Mouse (Mus musculus): ENCODE measurements at regions not wholly inside any gene's neighbourhood (a gene's known extent, or its start where the extent isn't known, plus 50 kb on each side); places are given as distances from the start of the nearest gene placed in this dataset.

- no peak overlapping the region for H3K9ac ChIP-seq
- H3K4me3 ChIP-seq: no peak overlapping the region
- no peaks in the 10 kb centered on the region for H3K4me1 ChIP-seq (replicated peaks)
- H3K4me2 ChIP-seq: no peak overlapping the region
- 68% methylated on average over 6 of the region's 6 CpGs for WGBS
- H3K9me3 ChIP-seq (replicated peaks): no peaks in the 10 kb centered on the region
- no peak for ATAC-seq (replicated peaks; ENCODE audit: insufficient number of reproducible peaks, insufficient read depth, low FRiP score, low read depth)
- H3K27me3 ChIP-seq: no peaks in the 10 kb centered on the region
- H3K36me3 ChIP-seq: no peaks in the 10 kb centered on the region
- no peak overlapping the region for H3K27ac ChIP-seq
Measured at GRCm38 (mm10) chr9:112841473-112841872, 605.7 kb upstream of the Arpp21 start.

- no peak overlapping the region for H3K4me3 ChIP-seq
- no peaks in the 10 kb centered on the region for H3K27me3 ChIP-seq
- H3K9ac ChIP-seq: no peak overlapping the region
- 68% methylated on average over 7 of the region's 7 CpGs for WGBS
- no peak overlapping the region for H3K4me2 ChIP-seq
- H3K36me3 ChIP-seq: no peaks in the 10 kb centered on the region
- no peak overlapping the region for H3K27ac ChIP-seq
- no peaks in the 10 kb centered on the region for H3K9me3 ChIP-seq (replicated peaks)
- ATAC-seq (replicated peaks; ENCODE audit: insufficient number of reproducible peaks, insufficient read depth, low FRiP score, low read depth): no peak
- no peaks in the 10 kb centered on the region for H3K4me1 ChIP-seq (replicated peaks)
Measured at GRCm38 (mm10) chr9:112839071-112839793, 603.5 kb upstream of the Arpp21 start.

DNA sequence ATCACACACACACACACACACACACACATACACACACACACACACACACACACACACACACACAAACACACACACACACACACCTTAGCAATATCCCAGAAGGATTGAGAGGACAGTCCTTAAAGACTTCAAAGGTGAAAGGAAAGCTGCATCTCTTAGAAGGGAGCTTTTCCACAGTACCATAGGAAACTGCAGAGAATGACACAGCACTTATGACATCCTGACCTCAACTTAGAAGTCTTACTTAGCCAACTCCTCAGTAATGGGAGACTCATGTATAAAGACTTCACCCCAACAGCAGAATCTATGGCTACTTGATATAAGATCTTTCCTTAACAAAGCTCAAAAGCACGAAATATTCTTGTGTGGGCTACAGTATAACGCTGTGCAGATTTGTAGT, 601.8 kb upstream of the Arpp21 start:
- no peaks in the 10 kb centered on the region for H3K27me3 ChIP-seq
- H3K9me3 ChIP-seq (replicated peaks): no peaks in the 10 kb centered on the region
- H3K4me3 ChIP-seq: no peak overlapping the region
- no peak overlapping the region for H3K4me2 ChIP-seq
- no peak for ATAC-seq (replicated peaks; ENCODE audit: insufficient number of reproducible peaks, insufficient read depth, low FRiP score, low read depth)
- 92% methylated on average over 2 of the region's 2 CpGs for WGBS
- no peaks in the 10 kb centered on the region for H3K4me1 ChIP-seq (replicated peaks)
- no peak overlapping the region for H3K27ac ChIP-seq
- H3K36me3 ChIP-seq: no peaks in the 10 kb centered on the region
- H3K9ac ChIP-seq: no peak overlapping the region

GRCm38 (mm10) chr9:112834441-112835245, 598.9 kb upstream of the Arpp21 start:
- WGBS: 86% methylated on average over 5 of the region's 5 CpGs

DNA sequence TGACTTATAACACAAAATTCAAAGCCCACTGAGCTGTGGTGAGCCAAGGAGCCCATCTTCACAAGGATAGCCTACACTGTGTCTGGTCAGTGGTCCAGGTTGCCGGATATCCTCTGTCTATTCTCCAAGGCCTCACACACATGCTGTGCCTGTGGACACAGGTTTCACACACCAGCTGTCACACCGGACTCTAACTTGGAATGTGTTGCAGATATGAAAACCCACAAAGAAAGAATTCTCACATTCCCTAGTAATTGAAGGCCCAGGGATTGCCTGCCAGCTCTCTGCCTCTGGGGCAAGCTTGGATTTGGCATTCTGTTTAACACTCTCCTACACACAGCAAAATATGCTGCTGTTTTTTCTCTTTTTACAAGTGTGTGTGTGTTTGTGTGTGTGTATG, 595.4 kb upstream of the Arpp21 start:
- no peaks in the 10 kb centered on the region for H3K36me3 ChIP-seq
- no peak overlapping the region for H3K9ac ChIP-seq
- H3K4me1 ChIP-seq (replicated peaks): no peaks in the 10 kb centered on the region
- no peak overlapping the region for H3K27ac ChIP-seq
- H3K4me2 ChIP-seq: no peak overlapping the region
- H3K9me3 ChIP-seq (replicated peaks): no peaks in the 10 kb centered on the region
- no peak for ATAC-seq (replicated peaks; ENCODE audit: insufficient number of reproducible peaks, insufficient read depth, low FRiP score, low read depth)
- H3K4me3 ChIP-seq: no peak overlapping the region
- no peaks in the 10 kb centered on the region for H3K27me3 ChIP-seq
- WGBS: 57% methylated on average over 2 of the region's 2 CpGs

More at GRCm38 (mm10) chr9:112834441-112835245, 598.9 kb upstream of the Arpp21 start:
- no peak overlapping the region for H3K4me2 ChIP-seq
- H3K36me3 ChIP-seq: no peaks in the 10 kb centered on the region
- H3K4me1 ChIP-seq (replicated peaks): no peaks in the 10 kb centered on the region
- no peak overlapping the region for H3K9ac ChIP-seq
- H3K27ac ChIP-seq: no peak overlapping the region
- no peaks in the 10 kb centered on the region for H3K27me3 ChIP-seq
- H3K9me3 ChIP-seq (replicated peaks): no peaks in the 10 kb centered on the region
- no peak overlapping the region for H3K4me3 ChIP-seq
- no peak for ATAC-seq (replicated peaks; ENCODE audit: insufficient number of reproducible peaks, insufficient read depth, low FRiP score, low read depth)

- WGBS: 53% methylated on average over 4 of the region's 4 CpGs
- ATAC-seq (replicated peaks; ENCODE audit: insufficient number of reproducible peaks, insufficient read depth, low FRiP score, low read depth): no peak
- no peaks in the 10 kb centered on the region for H3K4me1 ChIP-seq (replicated peaks)
Measured at GRCm38 (mm10) chr9:112828602-112829001, 592.9 kb upstream of the Arpp21 start.

DNA sequence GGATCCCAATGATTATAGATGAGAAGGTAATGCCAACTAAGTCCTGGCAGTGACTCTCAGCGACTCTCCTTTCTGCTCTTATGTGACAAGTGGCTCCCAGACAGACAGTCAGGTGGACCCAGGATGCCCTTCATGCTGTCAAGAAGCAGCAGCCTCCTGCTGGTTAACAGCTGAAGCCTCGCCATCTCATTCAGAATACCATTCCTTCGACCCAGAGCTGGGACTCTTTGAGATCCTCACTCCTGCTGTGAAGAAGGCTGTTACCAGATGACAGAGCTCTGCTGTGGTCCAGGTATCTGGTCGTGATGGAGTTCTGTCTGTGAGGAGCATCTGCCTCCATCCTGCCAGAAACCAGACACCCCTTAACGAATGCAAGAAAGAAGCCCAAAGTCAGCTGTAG, 590.9 kb upstream of the Arpp21 start:
- 28% methylated on average over 5 of the region's 5 CpGs for WGBS
- H3K4me3 ChIP-seq: no peak overlapping the region

More at GRCm38 (mm10) chr9:112828602-112829001, 592.9 kb upstream of the Arpp21 start:
- H3K36me3 ChIP-seq: no peaks in the 10 kb centered on the region
- no peak overlapping the region for H3K9ac ChIP-seq
- no peak overlapping the region for H3K4me2 ChIP-seq
- no peaks in the 10 kb centered on the region for H3K9me3 ChIP-seq (replicated peaks)
- H3K27ac ChIP-seq: no peak overlapping the region
- no peak overlapping the region for H3K4me3 ChIP-seq
- no peaks in the 10 kb centered on the region for H3K27me3 ChIP-seq

DNA sequence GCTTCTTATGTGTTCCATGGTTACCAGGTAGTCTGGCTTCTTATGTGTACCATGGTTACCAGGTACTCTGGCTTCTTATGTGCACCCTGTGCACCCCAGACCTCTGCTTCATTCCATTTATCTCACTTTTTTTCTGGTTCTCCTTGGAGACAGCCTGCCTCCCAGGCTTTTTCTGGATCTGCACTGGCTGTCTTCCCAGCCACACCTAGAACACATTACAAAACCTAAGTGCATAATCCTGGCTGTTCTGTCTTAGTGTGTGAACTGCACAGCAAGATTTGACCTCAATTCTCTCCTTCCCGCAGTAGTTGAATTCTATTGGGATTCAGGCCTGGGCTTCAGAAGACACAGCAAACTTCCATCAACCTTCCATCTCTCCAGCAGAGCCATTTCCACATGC, 586.2 kb upstream of the Arpp21 start:
- Histone ChIP-seq H3K27ac (no peak overlapping the region), H3K9ac (no peak overlapping the region), H3K9me3 (replicated peaks) (no peaks in the 10 kb centered on the region), H3K36me3 (no peaks in the 10 kb centered on the region), H3K27me3 (no peaks in the 10 kb centered on the region), H3K4me1 (replicated peaks) (no peaks in the 10 kb centered on the region), H3K4me3 (no peak overlapping the region), H3K4me2 (no peak overlapping the region)
- no peak for ATAC-seq (replicated peaks; ENCODE audit: insufficient number of reproducible peaks, insufficient read depth, low FRiP score, low read depth)
- 76% methylated on average over 1 of the region's 1 CpGs for WGBS

More for the DNA sequence above, 590.9 kb upstream of the Arpp21 start:
- Histone ChIP-seq H3K4me2 (no peak overlapping the region), H3K4me1 (replicated peaks) (no peaks in the 10 kb centered on the region), H3K9ac (no peak overlapping the region), H3K27me3 (no peaks in the 10 kb centered on the region), H3K27ac (no peak overlapping the region), H3K36me3 (no peaks in the 10 kb centered on the region), H3K9me3 (replicated peaks) (no peaks in the 10 kb centered on the region)
- no peak for ATAC-seq (replicated peaks; ENCODE audit: insufficient number of reproducible peaks, insufficient read depth, low FRiP score, low read depth)

GRCm38 (mm10) chr9:112811946-112812345, 576.2 kb upstream of the Arpp21 start:
- ATAC-seq (replicated peaks; ENCODE audit: insufficient number of reproducible peaks, insufficient read depth, low FRiP score, low read depth): no peak

GRCm38 (mm10) chr9:112799583-112800220, 564.0 kb upstream of the Arpp21 start:
- Histone ChIP-seq H3K27ac (no peak overlapping the region), H3K9me3 (replicated peaks) (no peaks in the 10 kb centered on the region), H3K9ac (no peak overlapping the region), H3K4me1 (replicated peaks) (no peaks in the 10 kb centered on the region), H3K36me3 (no peaks in the 10 kb centered on the region), H3K4me3 (no peak overlapping the region), H3K27me3 (no peaks in the 10 kb centered on the region), H3K4me2 (no peak overlapping the region)
- ATAC-seq (replicated peaks; ENCODE audit: insufficient number of reproducible peaks, insufficient read depth, low FRiP score, low read depth): no peak
- WGBS: 71% methylated on average over 2 of the region's 2 CpGs

More at GRCm38 (mm10) chr9:112811946-112812345, 576.2 kb upstream of the Arpp21 start:
- no peak overlapping the region for H3K4me2 ChIP-seq
- no peaks in the 10 kb centered on the region for H3K9me3 ChIP-seq (replicated peaks)
- no peak overlapping the region for H3K4me3 ChIP-seq
- no peak overlapping the region for H3K9ac ChIP-seq
- no peaks in the 10 kb centered on the region for H3K4me1 ChIP-seq (replicated peaks)
- no peak overlapping the region for H3K27ac ChIP-seq
- no peaks in the 10 kb centered on the region for H3K36me3 ChIP-seq
- 38% methylated on average over 1 of the region's 1 CpGs for WGBS
- H3K27me3 ChIP-seq: no peaks in the 10 kb centered on the region

- Histone ChIP-seq H3K9me3 (replicated peaks) (no peaks in the 10 kb centered on the region), H3K27ac (no peak overlapping the region), H3K27me3 (no peaks in the 10 kb centered on the region), H3K4me2 (no peak overlapping the region), H3K36me3 (no peaks in the 10 kb centered on the region), H3K4me1 (replicated peaks) (no peaks in the 10 kb centered on the region), H3K9ac (no peak overlapping the region), H3K4me3 (no peak overlapping the region)
- no peak for ATAC-seq (replicated peaks; ENCODE audit: insufficient number of reproducible peaks, insufficient read depth, low FRiP score, low read depth)
- WGBS: 70% methylated on average over 2 of the region's 2 CpGs
Measured at GRCm38 (mm10) chr9:112793537-112793936, 557.8 kb upstream of the Arpp21 start.
